Mouse (Mus musculus) WW6 (cell line): Measurements from ENCODE around the gene Tesk1.

ENCODE experiments used
- DNase-seq: peaks from one replicate; pipeline ENCODE4 v3.0.0-alpha.2; 2013; ENCODE audit warnings: low read depth, low spot score

Gene Tesk1

DNA sequence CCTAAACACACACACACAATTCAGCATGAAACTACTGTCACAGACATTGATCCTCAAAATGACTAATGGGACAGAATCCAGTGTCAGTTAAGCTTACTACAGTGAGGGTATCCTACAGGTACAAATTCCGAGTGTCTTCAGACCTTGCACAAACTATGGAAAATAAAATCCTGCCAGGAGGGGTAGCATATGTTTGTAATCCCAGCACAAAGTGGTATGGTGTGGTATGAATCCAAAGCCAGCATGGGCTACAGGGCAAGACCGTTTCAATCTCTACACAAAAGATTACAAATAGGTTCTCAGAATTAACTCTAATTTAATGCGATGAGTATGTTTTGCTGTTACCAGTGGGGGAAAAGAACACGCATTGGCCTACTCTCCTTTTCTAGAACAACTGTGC is at the start of gene Tesk1:
Gene Tesk1, plus strand, starts transcription at position 301 of the 400 bp plus-strand sequence.
- DNase-seq, result no peak

DNA sequence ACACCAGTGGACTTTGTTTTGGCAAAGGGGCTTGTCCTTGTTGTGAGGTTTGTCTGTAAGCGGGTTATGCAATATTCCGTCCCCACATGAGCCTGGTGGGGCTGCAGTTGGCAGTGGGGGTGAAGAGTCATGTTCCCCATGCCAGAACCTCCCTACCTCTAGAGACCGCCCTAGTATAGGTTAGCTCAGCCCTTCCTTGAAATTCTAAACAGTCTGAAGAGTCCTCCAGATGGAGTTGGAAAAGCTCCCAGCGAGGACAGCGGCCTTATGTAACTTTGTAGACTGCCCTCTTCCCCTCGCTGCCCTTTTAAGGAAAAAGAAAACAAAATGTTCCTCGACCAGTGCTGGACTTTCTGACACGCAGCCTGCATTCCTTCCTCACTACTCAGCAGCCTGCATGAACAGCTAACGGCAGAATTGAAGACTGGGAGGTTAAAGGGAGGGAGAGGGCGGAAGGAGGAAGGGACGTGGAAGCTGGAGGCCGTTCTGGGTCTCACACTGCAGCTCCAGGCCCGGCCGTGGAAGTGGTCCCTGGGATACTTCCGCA is 47.3 kb upstream of the Tesk1 start:
- DNase-seq, result no peak

DNA sequence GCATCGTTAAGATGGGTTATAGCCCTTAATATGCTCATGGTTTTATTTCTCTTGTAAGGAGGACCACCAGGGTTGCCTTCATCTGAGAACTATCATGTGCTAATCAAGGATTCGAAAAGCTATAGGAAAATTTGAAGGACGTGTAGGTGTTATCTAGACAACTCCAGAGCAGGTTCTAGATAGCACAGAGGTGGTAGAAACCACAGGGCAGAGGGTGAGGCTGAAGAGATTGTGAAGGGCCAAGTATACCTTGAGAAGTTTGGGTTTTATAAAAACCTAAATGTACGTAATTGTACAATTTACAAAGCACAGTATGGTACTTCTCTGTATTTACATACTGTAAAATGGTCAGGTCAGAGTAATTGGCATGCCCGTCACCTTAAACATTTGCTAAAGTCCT is 46.6 kb upstream of the Tesk1 start:
- DNase-seq, result no peak

DNA sequence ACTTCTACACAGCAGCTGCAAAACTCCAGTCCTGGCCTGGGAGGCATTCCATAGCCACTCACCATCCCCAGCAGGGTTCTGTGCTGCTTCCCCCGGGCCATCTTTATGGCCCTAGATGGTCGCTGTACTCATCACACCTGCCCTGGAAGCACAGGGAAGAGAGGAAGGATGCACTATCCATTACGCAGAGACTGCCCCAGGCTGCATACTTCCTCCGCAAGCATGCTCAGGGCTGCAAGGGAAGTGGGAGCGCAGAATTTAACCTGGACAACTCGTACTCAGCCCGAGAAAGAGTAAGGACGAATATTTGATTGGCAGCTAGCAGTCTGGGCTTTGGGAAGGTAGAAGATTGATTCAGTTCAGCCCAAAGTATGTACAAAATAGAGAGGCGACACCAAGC is 45.9 kb upstream of the Tesk1 start:
- no peak for DNase-seq

DNA sequence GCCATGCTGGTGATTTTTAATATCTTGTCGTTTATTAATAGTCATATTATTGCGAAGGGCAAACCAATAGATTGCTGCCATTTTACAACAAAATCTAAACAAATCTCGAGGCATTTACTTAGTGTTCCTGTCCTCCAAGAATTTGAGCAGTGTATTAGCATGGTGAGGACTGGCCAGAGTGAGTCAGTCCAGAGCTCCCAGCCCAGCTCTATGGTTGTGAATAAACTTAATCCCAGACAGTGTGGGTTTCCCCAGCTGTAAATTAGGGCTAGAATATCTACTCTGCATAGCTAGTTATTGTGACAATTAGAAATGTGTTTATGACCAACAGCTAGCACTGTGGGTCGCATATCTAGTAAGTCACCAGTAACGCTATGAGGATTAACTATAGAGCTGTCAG is 45.4 kb upstream of the Tesk1 start:
- DNase-seq, result no peak

DNA sequence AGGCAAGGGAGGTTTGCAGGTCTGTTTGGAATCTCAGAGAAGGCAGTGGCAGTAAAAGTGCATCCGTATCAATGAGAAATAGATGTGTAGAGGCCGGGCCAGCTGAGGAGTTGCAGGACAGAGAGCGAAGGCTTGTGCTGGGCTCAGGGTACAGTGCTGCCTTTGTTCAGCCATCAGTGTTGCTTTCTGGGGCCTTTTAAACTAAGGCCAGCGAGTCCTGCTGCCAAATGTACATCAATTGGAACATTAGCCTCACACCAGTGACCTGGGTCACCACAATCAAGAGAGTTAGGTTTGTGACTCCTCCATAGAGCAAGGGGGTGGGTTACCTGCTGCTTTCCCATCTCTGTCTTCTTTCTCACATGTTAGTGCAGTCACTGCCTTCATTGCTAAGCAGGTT is 43.7 kb upstream of the Tesk1 start:
- DNase-seq, result no peak

DNA sequence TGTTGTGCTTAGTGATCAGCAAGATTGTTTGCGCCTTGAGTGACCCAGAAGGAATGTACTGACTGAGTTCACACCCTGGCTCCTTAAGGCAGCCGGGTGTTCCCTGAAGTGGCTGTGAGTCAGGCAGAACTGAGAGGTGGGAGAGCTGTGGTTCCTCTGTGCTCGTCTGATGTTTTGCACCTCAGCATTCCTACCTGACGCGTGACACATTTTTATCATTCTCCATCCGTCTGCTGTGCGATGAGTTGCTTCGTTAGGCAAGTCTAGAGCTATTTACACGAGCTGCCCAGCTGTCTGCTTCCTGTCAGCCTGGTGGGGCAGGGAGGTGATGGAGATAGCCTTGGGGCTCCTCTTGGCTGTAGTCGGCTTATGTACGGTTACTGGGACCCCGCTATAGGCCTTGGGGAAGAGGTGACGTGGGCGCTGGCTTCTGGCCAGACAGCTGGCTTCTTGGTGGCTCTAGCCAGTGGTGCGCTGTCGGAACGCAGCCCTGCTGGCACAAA is 42.9 kb upstream of the Tesk1 start:
- DNase-seq, result no peak

DNA sequence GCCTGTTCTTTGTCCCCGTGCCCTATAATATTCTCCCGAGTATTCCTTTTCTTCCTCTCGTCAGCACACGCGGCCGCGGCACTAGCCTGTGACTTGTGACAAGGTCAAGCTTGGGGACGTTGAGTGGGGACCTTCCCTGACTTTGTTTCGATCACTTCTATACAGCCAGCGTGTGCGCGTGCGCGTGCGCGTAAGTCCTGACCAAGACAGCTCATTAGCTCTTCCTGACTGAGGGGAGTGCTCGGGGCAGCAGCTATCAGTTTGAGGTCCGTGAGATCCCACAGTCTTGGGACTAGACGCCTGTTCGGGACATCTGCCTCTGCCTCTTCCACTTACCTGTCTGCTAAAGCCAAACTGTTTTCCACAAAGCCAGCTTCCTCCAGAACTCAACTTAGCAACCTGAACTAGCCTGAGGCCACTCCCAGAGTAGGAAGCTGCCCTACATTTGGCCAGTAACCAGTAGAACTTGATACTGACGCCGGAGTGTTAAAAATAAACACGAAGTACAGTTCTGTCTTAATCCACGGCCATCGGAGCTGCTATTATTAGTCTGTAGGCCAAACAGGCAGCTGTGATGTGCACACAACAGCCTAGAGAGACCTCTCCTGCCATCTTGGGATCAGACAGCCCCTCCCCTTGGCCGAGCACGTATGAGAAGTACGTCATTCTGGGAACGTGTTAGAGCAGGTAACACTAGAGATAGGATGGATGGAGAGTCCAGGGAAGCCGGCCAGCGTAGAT is 42.2 kb upstream of the Tesk1 start:
- DNase-seq, result no peak

DNA sequence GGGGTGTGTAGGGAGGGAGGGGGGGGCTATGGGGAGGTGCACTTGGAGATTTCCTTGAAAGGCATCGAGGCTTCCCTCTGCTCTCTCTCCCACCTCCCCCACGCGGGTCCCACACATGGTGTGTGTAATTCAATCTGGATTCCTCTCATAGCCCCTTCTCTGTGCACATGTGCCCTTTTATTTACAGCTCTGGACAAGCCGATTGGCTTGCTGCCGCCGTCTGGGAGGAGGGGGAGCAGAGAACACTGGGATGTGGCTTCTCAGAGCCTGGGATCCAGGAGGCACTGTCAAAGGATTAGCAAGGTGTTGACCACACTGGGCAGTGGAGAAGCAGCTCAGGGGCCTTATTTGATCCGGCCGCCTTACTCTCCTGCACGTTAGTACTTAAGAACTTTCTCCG is 40.8 kb upstream of the Tesk1 start:
- DNase-seq, result no peak

DNA sequence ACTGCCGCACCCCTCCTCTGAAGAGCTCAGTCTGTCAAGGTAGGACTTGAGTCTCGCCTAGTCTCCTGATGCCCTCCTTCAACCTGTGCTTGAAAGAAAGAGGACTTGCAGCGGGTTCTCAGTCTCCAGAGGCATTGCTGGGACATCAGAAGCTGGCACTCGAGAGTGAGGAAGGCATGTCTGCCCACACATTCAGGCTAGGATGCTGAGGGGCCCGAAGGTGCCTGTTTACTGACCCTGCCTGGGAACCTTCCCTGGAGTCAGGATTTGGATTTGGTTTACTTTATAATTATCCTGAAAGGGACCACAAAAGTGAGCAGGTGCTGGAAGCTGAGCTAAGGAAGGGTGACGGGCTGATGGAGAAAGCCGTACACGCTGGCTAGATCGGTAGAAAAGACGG is 40.3 kb upstream of the Tesk1 start:
- no peak for DNase-seq

DNA sequence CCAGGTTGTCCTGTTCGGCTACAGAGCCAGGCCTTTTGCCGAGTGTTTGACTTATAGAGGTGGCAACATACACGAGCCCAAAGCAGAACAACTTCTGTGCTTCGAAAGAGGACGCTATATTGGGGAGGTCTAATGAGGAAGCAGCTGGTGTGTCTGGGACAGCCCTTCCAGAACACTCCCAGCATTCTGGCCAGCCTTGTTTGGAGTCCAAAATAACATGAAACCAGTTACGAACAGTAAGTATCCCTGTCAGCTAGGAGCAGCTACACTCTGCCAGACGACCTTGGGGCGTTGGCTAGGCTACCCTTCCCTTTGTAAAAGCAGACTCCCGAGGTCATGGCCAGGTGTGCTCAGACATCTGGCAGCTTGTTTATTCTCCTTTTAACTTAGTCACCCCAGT is 39.5 kb upstream of the Tesk1 start:
- DNase-seq, result no peak

DNA sequence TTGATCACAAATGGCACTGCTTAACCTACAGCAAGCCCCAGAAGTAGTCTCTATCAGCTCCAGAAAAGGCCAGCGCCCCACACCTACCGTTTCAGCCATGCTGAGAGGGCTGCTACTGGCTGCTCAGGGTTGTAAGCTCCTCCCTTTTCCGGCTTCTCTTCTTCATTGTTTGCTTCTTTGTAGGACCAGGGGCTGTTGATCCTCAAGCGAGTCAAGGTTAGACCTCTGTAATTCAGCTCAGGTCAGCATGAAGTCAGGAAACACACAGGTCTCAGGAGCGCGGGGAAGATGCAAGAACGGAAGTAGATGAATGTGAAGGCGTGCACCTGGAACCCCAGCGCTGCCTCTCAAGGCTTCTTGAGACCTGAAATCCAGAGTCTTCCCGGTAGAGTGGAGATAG is 37.0 kb upstream of the Tesk1 start:
- DNase-seq, result no peak

DNA sequence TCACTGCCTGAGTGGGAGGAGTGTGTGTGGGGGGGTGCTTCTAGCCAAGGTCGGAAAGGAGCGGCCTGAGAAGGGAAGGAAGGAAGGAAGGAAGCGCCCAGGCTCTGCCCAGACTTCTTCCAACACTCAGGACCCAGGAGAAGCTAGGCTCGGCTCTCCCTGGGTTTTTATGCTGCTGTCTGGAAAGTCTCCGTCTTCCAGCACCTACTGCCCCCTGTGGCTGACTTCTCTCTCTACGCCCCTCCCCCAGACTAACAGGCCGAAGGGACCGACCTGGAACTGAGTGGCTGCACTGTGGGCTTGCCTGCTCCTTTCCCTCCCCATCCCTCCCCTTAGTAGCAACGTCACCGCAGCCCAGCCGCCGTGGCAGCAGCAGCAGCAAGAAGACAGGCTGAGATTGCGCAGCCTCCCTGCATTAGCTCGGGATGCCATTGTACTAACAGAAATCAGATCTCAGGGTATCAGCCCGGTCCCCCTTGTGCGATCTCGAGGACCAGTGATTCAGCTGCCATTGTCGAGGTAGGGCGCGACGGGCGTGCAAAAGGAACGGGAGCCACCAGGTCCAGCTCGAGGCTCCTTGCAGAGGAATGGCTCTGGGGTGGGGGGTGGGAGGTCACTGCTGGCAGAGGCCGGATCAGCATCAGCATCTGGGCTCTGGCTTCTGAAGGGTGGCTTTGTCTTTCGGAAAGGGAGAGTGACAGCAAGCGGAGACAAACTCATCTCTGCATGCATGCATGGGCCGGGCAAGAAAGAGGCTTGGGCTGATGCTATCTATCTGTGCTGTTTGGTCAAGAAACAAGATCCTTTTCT is 35.4 kb upstream of the Tesk1 start:
- DNase-seq, result no peak

DNA sequence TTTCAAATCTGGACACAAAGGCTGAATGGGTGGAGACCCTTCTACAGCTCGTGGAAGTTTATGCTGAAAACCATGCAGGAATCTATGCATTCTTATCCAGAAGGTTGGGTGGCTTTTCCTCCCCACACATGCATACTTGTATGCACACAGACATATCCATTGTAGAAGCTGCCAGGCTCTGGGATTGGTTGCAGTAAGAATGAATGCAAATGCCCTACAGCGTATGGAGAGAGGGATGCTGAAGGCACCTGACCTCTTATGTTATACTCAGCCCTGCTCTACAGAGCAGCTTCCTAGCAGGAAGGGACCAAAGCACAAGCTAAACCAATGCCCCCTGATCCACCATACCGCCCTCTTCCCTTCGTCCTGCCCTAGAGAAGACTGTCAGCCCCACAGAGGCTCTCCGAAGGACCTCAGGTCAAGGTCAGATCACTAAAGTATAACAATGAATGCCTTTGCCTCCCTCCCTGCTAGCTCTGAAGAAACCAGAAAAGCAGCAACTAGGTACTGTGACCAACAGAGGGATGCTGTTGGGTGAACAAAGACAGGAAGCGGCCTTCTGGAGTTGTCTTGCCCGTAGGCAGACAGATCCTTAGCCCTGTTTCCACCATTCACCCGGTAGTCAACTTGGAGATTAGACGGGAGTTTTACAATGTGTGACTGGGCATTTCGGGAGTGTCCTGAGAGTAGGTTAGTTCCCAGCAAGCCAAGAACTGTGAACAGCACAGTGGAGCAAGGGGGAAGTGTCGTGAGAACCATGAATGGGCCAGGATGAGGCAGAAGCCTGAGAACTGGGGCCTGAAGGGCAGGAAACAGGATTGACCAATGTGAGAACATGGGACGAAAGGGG is 34.4 kb upstream of the Tesk1 start:
- no peak for DNase-seq

DNA sequence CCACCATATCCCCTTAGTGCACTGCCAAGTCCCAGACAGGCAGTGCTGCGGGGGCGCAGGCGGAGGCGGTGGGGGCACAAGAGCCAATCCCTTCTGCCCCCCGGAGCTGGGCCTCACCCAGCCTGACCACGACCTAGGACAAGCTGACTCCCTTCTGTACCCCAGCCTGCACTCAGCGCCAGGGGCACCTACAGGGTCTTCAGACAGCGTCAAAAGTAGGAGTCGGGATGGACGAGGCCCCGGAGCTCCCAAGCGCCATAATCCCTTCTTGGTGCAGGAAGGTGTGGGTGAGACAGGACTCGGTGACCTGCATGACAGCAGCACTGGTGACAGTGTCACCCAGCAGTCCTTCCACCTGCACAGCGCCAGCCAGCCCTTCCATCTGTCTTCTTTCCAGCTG is 27.0 kb upstream of the Tesk1 start:
- no peak for DNase-seq

DNA sequence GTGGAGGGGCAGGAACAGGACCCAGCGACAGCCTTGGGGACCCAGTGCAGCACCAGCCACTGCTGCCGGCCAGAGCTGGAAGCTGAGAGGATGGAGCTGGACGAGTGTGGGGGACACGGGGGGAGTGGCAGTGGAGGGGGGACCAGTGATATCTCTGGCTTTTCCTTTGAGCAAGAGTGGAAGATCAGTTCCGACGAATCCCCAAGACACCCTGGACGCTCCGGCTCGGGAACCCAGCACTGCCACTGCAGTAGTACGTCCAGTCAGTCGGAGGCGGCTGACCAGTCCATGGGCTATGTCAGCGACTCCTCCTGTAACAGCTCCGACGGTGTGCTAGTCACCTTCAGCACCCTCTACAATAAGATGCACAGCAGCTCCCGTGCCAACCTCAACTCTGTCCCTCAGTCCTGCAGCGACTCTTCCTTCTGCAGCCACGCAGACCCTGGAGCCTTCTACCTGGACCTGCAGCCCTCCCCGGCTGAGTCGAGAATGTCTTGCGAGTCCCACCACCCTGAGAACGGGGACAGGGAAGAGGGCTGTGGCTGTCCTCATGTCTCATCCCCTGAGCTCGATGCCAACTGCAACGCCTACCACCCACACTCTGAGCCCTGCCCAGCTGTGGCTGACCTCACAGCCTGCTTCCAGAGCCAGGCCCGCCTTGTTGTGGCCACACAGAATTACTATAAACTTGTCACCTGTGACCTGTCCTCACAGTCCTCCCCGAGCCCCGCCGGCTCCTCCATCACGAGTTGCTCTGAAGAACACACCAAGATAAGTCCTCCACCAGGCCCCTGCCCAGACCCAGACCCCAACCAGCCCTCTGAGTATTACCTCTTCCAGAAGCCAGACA is 26.3 kb upstream of the Tesk1 start:
- DNase-seq, result no peak

DNA sequence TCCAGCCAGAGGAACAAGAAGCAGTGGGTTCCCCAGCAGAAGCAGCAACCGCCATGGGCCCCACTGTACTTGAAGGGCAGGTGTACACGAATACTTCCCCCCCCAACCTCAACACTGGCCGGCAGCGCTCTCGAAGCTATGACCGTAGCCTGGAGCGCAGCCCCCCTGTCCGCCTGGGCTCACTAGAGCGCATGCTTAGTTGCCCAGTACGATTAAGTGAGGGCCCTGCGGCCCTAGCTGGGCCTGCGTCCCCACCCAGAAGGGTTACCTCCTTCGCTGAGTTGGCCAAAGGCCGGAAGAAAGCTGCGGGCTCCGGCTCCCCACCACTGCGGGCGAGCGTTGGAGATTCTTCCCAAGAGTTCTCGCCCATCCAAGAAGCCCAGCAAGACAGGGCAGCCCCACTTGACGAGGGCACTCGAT is 25.7 kb upstream of the Tesk1 start:
- no peak for DNase-seq

DNA sequence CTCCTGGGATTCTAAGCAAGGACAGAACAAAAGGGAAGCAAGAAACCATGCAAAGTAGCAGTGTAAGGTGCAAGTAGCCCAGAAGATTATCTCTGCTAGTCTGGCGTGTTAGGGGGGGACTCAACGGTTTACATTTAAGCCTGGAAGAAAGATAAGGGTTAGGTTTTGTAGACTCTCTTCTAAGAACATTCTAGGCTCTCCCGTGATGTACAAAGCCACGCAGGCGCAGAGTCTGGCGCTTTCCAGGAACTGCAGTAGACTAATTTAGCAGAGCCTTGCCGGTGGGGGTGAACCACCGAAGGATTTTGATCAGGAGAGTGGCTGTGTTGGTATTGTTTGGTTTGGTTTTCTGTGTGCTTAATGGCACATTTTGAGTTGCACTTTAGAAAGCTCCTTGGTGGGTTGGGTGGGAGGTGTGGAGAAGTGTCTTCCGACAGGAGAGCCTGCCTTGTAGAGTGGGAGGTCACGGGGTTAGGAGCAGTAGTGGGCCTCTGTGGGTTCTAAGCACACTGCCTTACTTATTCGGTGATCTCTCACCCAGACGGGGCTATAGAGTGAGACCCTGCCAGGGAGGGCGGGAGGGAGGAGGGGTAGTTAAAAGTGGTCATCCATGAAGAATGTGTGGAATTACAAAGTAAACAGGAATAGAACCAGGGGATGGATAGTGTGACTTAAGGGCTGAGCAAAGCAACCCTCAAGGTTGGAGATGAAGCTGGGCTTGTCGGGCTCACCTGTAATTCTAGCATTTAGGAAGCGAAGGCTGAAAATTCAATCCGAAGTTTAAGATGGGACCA is 24.3 kb upstream of the Tesk1 start:
- DNase-seq, result no peak

DNA sequence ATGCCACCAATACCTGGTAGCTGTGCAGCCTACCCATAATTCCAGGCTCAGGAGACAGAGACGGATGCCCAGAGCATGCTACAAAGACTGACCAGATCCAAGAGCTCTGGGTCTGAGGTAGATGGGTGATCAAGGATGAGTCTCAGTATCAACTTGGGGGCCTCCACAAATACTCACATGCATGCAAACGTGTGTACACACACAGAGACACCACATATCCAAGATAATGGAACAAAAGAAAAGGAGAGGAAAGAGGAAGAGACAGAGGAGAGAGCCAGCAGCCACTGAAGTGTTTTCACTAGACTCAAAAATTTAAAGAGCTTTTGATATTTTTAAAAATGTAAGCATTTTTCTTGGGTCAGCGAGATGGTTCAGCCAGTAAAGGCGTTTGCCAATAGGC is 23.3 kb upstream of the Tesk1 start:
- DNase-seq, result no peak
